Mouse (Mus musculus) midbrain, embryonic 13.5 days (tissue): ENCODE data around the gene Zfp764. TPM values are rescaled to one million over a fixed set of nuclear protein-coding genes. Genes with fewer than 3 reads are reported as not detected.
A peak's percentile ranks its signal among the peaks of the same experiment; 100 is the strongest.
"Not testable (repeated sequence)": the region's sequence is repeated elsewhere in the genome, so short reads cannot be mapped to it uniquely, and the experiment has no call there.

Experiments used
- ATAC-seq: fragments of 200-750 bp; cut with Nextera tagmentation; 2 replicates; pipeline ENCODE4 v1.8.0; 2017; ENCODE audit warnings: mild to moderate bottlenecking, moderate TSS enrichment, moderate library complexity
- H3K27ac ChIP-seq: fragments of 300-500 bp; sonication (generic); 2 replicates; pipeline ENCODE4 v1.5.1; 2015; ENCODE audit warnings: inconsistent platforms, mild to moderate bottlenecking, moderate library complexity
- H3K27me3 ChIP-seq: fragments of 300-500 bp; sonication (generic); 2 replicates; pipeline ENCODE4 v1.6.1; 2015; ENCODE audit warnings: mild to moderate bottlenecking, inconsistent platforms
- H3K36me3 ChIP-seq: fragments of 300-500 bp; sonication (generic); 2 replicates; pipeline ENCODE4 v1.6.1; 2015; ENCODE audit warnings: mild to moderate bottlenecking, inconsistent platforms
- H3K4me1 ChIP-seq: fragments of 300-500 bp; sonication (generic); replicated peaks from 2 replicates; pipeline ENCODE4 v1.6.1; 2015; ENCODE audit warnings: inconsistent platforms
- H3K4me2 ChIP-seq: fragments of 300-500 bp; sonication (generic); replicated peaks from 2 replicates; pipeline ENCODE4 v1.6.1; 2015; ENCODE audit warnings: moderate library complexity, mild to moderate bottlenecking, inconsistent platforms
- H3K4me3 ChIP-seq: fragments of 300-500 bp; sonication (generic); replicated peaks from 2 replicates; pipeline ENCODE4 v1.5.1; 2015; ENCODE audit warnings: mild to moderate bottlenecking, inconsistent platforms
- H3K9ac ChIP-seq: fragments of 300-500 bp; sonication (generic); replicated peaks from 2 replicates; pipeline ENCODE4 v1.6.1; 2015; ENCODE audit warnings: mild to moderate bottlenecking, inconsistent platforms
- H3K9me3 ChIP-seq: fragments of 300-500 bp; sonication (generic); 2 replicates; pipeline ENCODE4 v1.6.1; 2016; ENCODE audit warnings: mild to moderate bottlenecking, inconsistent platforms
- WGBS: fragments of 180-500 bp; shearing (Covaris S2); methylation state at CpG from one replicate; pipeline ENCODE4 v1.1.7; 2015; 5-methylcytosine and 5-hydroxymethylcytosine counted together
- polyA plus RNA-seq: library from polyadenylated mRNA; unstranded; fragments of >200 nt; fragmentation: Nextera tagmentation; extraction: Ambion mirVana; gene quantifications from 2 replicates; pipeline ENCODE4 v1.2.1, GENCODE M21; 2015

Zfp764 gene
- polyA plus RNA-seq, 1 experiment from 2014 or later: 5.1 TPM

DNA sequence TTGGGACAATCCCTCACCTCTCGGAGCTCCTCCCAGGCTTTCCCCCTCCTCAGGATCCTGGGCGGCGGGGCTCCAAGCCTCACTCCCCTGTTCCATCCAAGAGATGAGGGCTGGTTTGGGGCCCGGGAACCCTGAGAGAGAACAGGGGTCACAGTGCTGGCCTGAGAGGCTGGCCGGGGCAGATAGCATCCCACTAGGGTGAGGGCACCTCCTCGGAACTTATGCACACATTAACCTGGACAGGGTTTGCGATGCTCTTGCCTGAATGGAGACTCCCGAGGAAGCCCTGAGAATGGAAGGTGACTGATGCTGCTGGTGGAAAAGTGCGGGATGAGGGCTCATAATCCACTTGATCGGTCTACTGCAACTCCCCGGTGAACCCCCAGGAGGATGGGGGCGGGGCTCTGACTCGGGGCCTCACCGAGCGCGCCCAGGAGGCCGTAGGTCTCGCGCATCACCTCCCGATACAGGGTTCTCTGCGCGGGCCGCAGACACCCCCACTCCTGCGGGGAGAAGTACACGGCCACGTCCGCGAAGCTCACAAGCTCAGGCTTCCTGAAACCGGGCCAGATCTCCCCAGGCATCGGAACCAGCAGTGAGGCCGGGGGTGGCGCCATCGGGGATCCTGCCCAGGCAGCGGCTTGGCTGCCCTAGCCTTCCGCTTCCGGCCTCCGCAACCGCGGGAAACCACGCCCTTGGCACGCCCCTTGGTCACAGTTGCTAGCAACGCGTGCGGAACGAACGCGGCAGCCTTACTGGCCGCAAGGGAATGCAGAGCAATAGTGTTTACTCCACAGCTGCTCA, 15.0 kb upstream of the Zfp764 start, which contains the start of gene Zfp688:
Gene Zfp688 (minus strand): TSS at position 681 of the 804 bp plus-strand sequence.
- H3K9ac ChIP-seq: peak within 1 kb of the TSS; percentile 94
- peak within 1 kb of the TSS; percentile 83 for H3K4me3 ChIP-seq
- H3K27me3 ChIP-seq: peaks cover 12% of the 10 kb centered on the region
- ATAC-seq: peak; percentile 97
- WGBS: under 1% methylated on average over 47 of the region's 48 CpGs
- H3K27ac ChIP-seq: peak within 1 kb of the TSS; percentile 71
- H3K4me1 ChIP-seq: peaks cover 15% of the 10 kb centered on the region
- H3K4me2 ChIP-seq: peak within 1 kb of the TSS; percentile 97
- peaks cover 21% of the 10 kb centered on the region for H3K36me3 ChIP-seq
- no peaks in the 10 kb centered on the region for H3K9me3 ChIP-seq

DNA sequence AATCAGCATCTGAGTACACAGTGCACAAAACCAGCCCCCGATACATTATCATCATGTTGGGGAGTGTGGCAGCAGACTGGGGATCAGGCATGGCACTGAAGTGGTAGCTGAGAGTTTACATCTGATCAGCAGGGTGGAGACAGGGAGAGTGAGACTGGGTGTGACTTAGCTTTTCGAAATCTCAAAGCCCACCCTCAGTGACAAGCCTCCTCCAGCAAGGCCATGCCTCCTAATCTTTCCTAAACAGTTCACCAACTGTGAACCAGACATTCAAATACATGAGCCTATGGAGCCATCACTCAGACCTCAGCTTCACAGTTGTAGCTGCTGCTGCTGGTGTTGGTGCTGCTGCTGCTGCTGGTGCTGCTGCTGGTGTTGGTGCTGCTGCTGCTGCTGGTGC, 4.8 kb upstream of the Zfp764 start:
- Histone ChIP-seq H3K4me1 (no peaks in the 10 kb centered on the region), H3K27ac (no peak overlapping the region), H3K27me3 (peaks cover 4% of the 10 kb centered on the region; the same call in 1 of the 2 replicates), H3K9me3 (no peaks in the 10 kb centered on the region), H3K36me3 (0 out of 2 replicates have a peak, but pooled peaks cover 5% of the 10 kb centered on the region), H3K4me2 (no peak overlapping the region), H3K4me3 (no peak overlapping the region), H3K9ac (no peak overlapping the region)
- 76% methylated on average over 2 of the region's 2 CpGs for WGBS
- ATAC-seq: no peak

- 98% methylated on average over 6 of the region's 6 CpGs for WGBS
- H3K27me3 ChIP-seq, H3K9me3 ChIP-seq, H3K27ac ChIP-seq, H3K36me3 ChIP-seq, ATAC-seq, H3K4me1 ChIP-seq, H3K9ac ChIP-seq, H3K4me2 ChIP-seq, H3K4me3 ChIP-seq: not testable (repeated sequence)
Measured at GRCm38 (mm10) chr7:127404101-127404500, 2.5 kb downstream of the Zfp764 start.

GRCm38 (mm10) chr7:127402980-127403379, 3.6 kb downstream of the Zfp764 start:
- ATAC-seq: no peak
- Histone ChIP-seq H3K4me2 (no peak overlapping the region), H3K4me3 (no peak overlapping the region), H3K27me3 (peaks cover 6% of the 10 kb centered on the region; the same call in 1 of the 2 replicates), H3K9ac (no peak overlapping the region), H3K27ac (no peak overlapping the region), H3K36me3 (no peaks in the 10 kb centered on the region; the same call in 1 of the 2 replicates), H3K9me3 (no peaks in the 10 kb centered on the region), H3K4me1 (peaks cover 7% of the 10 kb centered on the region; the same call in 1 of the 2 replicates)
- WGBS: 48% methylated on average over 2 of the region's 2 CpGs

DNA sequence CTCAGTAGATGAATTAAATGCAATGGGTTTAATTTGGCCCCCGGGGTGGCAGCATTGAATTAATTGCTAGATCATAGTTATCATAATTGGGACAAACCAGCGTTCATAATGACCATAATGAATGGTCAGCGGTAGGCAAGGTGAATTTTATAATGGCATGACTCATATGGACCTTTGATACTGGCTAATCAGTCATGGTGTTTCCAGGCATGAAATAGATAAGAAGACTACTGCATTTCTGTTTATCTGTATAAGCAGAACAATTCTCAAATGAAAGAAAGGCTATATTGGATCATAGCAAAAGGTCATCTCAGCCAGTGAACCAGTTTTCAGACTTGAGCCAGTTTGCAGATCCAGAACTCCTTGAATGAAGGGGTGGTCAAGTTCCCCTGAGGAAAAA, 6.3 kb downstream of the Zfp764 start:
- 70% methylated on average over 3 of the region's 3 CpGs for WGBS
- Histone ChIP-seq H3K27me3 (peaks cover 6% of the 10 kb centered on the region; the same call in 1 of the 2 replicates), H3K36me3 (no peaks in the 10 kb centered on the region; the same call in 1 of the 2 replicates), H3K9ac (no peak overlapping the region), H3K9me3 (no peaks in the 10 kb centered on the region), H3K4me3 (no peak overlapping the region), H3K4me1 (no peaks in the 10 kb centered on the region), H3K4me2 (no peak overlapping the region), H3K27ac (no peak overlapping the region)
- no peak for ATAC-seq

DNA sequence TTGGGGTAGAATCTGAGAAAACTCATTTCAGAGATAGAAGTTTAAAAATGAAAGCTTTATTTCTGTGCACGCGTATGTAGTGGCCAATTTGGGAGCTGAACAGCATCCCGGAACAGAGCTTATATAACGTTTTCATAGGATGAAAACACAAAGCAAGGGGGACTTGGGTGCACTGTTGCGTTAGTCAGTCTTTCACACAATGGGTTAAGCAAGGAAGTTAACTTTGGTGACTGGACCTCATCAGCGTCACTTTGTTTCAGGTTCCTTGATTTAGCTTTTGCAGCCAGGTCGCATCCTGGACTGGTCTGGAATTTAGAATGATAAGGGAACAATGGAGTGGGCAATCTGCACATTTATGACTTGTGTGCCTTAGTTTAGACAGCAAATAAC, 12.7 kb downstream of the Zfp764 start:
- H3K36me3 ChIP-seq: peaks cover 13% of the 10 kb centered on the region
- H3K4me3 ChIP-seq: peak overlapping the region; percentile 66
- no peaks in the 10 kb centered on the region for H3K9me3 ChIP-seq
- peaks cover 18% of the 10 kb centered on the region for H3K4me1 ChIP-seq
- H3K27me3 ChIP-seq: no peaks in the 10 kb centered on the region
- peak; percentile 25; the same call in 1 of the 2 replicates for ATAC-seq
- H3K27ac ChIP-seq: peak overlapping the region; percentile 73
- peak overlapping the region; percentile 80 for H3K4me2 ChIP-seq
- WGBS: 23% methylated on average over 7 of the region's 7 CpGs
- peak overlapping the region; percentile 58 for H3K9ac ChIP-seq

- Histone ChIP-seq H3K9ac (peak within 1 kb of the TSS; percentile 85), H3K27ac (peak within 1 kb of the TSS; percentile 87), H3K27me3 (no peaks in the 10 kb centered on the region), H3K4me2 (peak within 1 kb of the TSS; percentile 80), H3K4me3 (peak within 1 kb of the TSS; percentile 66), H3K9me3 (no peaks in the 10 kb centered on the region), H3K36me3 (peaks cover 13% of the 10 kb centered on the region), H3K4me1 (peaks cover 18% of the 10 kb centered on the region)
- WGBS: under 1% methylated on average over 45 of the region's 45 CpGs
- peak; percentile 96 for ATAC-seq
Measured at GRCm38 (mm10) chr7:127393157-127393943, 13.3 kb downstream of the Zfp764 start, which contains the start of gene E430018J23Rik. E430018J23Rik (minus strand) TSS chr7:127393629.

GRCm38 (mm10) chr7:127392251-127392824, 14.3 kb downstream of the Zfp764 start:
- H3K27ac ChIP-seq: no peak overlapping the region
- 87% methylated on average over 8 of the region's 8 CpGs for WGBS
- peak overlapping the region; percentile 85 for H3K9ac ChIP-seq
- H3K36me3 ChIP-seq: peaks cover 13% of the 10 kb centered on the region
- ATAC-seq: 0 out of 2 replicates have a peak, but pooled peaks have one; percentile 2
- H3K27me3 ChIP-seq: no peaks in the 10 kb centered on the region
- no peaks in the 10 kb centered on the region for H3K9me3 ChIP-seq
- H3K4me3 ChIP-seq: peak overlapping the region; percentile 66
- peak overlapping the region; percentile 80 for H3K4me2 ChIP-seq
- peaks cover 18% of the 10 kb centered on the region for H3K4me1 ChIP-seq

DNA sequence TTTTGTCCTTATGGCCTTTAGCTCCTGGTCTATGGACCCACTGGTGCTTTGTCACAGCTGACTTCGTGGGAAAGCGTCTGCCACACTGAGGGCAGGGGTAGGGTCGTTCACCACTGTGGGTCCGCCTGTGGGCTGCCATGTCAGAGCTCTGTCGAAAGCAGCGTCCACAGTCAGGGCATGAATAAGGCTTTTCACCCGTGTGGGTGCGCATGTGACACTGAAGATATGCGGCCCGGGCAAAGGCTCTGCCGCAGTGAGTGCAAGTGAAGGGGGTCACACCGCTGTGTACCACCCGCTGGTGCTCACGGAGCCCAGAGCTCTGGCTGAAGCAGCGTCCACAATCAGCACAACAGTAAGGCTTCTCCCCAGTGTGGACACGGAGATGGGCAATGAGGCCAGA, 15.1 kb downstream of the Zfp764 start:
- ATAC-seq: no peak
- H3K27me3 ChIP-seq: no peaks in the 10 kb centered on the region
- no peaks in the 10 kb centered on the region for H3K9me3 ChIP-seq
- H3K9ac ChIP-seq: no peak overlapping the region
- H3K36me3 ChIP-seq: peaks cover 13% of the 10 kb centered on the region
- H3K4me1 ChIP-seq: peaks cover 19% of the 10 kb centered on the region
- H3K4me2 ChIP-seq: no peak overlapping the region
- H3K27ac ChIP-seq: no peak overlapping the region
- 93% methylated on average over 16 of the region's 16 CpGs for WGBS
- no peak overlapping the region for H3K4me3 ChIP-seq

DNA sequence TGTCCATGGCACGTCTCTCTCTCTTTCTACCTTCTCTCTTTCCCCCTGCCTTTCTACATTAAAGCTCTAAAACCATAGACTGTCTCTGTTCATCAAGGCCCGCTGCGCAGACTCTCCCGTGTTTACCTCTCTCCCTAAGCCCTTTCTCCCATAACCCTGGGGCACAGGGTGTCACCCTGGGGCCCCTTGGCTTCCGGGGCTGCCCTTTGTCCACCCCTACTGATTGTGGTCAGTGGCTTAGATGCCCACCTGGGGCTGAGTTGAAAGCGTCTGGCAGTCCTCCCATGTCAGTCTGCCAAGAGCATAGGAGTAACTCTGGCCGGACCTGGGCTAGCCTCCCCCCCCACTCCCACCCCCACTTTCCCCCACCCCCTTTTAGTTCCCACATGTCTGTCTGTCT, 16.3 kb downstream of the Zfp764 start:
- peaks cover 15% of the 10 kb centered on the region for H3K36me3 ChIP-seq
- no peak for ATAC-seq
- H3K27ac ChIP-seq: no peak overlapping the region
- peaks cover 25% of the 10 kb centered on the region for H3K4me1 ChIP-seq
- H3K4me3 ChIP-seq: no peak overlapping the region
- 75% methylated on average over 7 of the region's 7 CpGs for WGBS
- no peaks in the 10 kb centered on the region for H3K27me3 ChIP-seq
- no peaks in the 10 kb centered on the region for H3K9me3 ChIP-seq
- no peak overlapping the region for H3K4me2 ChIP-seq
- H3K9ac ChIP-seq: no peak overlapping the region

DNA sequence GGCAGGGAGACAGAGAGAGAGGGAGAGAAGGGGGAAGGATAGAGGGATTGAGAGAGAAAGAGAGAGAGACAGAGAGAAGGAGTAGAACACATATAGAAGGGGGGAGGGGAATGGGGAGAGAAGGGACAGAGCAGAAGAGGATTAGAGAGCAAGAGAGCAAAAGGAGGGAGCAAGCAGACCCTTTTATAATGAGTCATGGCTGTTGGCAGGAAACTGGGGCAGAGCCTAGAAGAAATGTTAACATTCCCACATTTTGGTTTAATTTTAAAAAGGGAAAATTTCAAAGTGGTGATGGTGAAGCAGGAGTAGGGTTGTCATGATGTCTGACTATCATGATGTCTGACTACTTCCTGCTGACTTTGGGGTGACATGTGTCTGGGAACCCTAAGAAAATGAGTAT, 18.4 kb downstream of the Zfp764 start:
- H3K9me3 ChIP-seq, H3K4me3 ChIP-seq, H3K27ac ChIP-seq, H3K27me3 ChIP-seq, H3K9ac ChIP-seq, ATAC-seq, H3K4me2 ChIP-seq: not testable (repeated sequence)
- Histone ChIP-seq H3K4me1 (peaks cover 17% of the 10 kb centered on the region), H3K36me3 (peaks cover 30% of the 10 kb centered on the region)
